Mouse (Mus musculus): Measurements from ENCODE around the gene Alppl2. TPM values are rescaled to one million over a fixed set of nuclear protein-coding genes. Genes with fewer than 3 reads are reported as not detected.

Alppl2 gene
- total RNA-seq, 1 experiment from 2014 or later, result not detected

DNA sequence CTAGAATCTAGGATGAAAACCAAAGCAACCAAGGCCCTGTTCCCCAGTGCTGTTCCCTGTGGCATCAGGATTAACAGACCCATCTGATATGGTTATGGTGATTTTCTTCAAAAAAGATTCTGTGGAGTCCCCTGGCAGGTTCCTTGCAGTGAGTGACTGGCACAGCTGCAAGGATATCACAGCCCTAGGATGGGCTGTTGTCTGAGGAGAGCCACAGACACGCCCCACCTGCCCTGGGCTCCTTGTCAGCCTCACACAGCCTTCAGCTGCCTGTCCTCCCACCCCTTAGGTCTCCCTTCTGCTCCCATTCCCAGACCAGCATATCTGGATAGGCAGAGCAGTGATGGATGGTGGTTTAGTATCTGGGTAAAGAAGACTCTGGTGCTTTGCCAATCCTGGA is 39.0 kb downstream of the Alppl2 start:
- no peak for DNase-seq

DNA sequence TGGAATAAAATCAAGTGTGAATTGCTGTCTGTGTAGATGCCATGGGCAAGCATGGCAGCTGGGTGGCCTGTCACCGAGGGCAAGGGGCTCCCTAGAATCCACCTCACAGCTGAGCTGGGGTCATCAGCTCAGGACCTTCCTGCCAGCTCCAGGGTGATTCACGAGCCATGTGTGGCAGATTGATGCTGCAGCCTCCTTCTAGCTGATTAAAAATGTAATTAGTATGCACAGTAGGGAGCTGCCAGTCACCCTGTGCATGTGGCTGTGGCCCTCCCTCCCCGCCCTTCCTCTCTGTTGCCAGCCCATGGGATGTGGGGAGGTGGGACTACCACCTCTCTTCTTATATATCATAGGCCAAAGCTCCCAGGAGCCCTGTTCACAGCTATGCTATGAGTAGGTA is 39.7 kb downstream of the Alppl2 start:
- DNase-seq, result no peak

DNA sequence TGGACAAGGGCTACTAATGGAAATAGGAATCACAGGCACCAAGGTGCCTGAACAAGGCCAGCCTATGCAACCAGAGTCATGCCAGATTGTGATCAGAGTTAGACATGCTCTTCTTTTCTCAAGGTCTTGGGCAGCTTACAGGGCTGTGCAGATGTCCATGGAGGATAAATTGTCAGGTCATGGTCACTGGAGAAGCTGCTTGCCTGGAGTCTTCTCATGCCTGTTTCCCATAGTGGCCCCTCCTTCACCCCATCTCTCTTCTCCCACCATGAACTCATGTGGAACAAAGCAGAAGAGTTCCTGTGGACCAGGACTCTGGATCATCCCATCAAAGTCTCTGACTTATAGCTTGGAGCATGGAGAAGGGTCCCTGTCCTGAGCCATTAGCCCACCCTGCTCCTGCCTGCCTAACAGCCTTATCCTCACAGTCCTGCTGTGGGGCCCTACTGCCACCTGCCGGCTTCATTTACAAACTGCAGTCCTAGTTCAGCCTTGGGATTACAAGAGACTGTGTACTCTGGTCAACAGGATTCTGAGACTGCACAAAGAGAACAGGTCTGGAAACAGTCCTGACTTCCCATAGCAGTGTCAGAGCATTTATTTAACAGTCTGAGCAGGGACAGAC is 47.8 kb downstream of the Alppl2 start:
- peak; percentile 83 for DNase-seq

DNA sequence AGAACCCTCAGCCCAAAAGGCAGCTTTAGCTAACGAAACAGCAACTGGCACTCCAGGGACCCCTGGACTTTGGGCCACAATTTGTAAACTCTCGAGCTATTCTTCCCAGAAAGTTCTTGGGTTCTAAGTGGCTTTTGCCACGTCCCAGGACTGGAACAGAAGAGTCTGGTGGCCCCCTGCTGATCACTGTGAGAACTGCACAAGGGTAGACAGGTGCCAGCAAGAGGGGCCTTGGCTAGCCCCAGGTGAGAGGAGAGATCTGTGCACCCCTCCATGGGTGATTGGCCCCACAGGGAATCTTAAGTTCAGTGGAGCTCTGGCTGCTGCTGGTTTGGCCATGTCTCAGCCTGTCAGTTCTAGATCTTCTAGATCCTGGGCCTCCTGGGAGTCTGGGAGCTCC is 48.6 kb downstream of the Alppl2 start:
- peak; percentile 79 for DNase-seq

DNA sequence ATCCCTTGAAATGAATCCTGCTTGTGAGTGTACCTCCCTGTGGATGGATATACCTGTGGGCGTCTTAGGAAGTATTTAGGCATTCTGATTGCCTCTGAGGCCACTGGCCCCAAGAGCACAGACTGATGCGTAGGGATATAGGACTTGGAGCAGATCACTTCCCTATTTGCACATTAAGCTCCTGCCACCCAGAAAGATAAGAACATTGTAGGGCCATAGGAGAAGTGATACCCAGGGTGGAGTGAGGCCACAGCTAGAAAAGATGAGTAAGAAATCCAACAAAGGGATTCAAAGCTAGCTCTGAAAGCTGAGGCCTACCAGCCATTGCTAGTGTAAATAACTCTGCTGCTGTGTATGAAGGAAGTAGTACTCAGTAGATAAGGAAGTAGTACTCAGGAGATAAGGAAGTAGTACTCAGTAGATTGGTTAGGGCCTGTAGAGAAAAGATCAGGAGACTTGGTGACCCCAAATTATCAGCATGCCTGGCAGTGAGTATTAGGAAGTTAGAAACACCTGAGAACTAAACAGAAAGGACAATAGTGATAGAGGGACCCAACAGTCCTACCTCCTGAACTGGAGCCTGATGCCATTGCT is 51.2 kb downstream of the Alppl2 start:
- DNase-seq, result no peak

Other genes starting within 250 kb of the Alppl2 start
- not detected in 2 replicates for gene Alpi, start 11.7 kb upstream of the Alppl2 start, total RNA-seq (2021)
- not detected in 2 replicates for gene Akp3, start 35.0 kb upstream of the Alppl2 start, total RNA-seq (2021)
- gene Ecel1, start 66.6 kb upstream of the Alppl2 start, total RNA-seq (2021), result 0.70 and 2.6 TPM in 2 replicates
- not detected in 2 replicates for gene Prss56, start 93.4 kb upstream of the Alppl2 start, total RNA-seq (2021)
- not detected in 2 replicates for gene Chrnd, start 100.7 kb upstream of the Alppl2 start, total RNA-seq (2021)
- gene Chrng, start 114.7 kb upstream of the Alppl2 start, total RNA-seq (2021), result not detected in 2 replicates
- gene Eif4e2, start 124.0 kb upstream of the Alppl2 start, total RNA-seq (2021), result 94.4 and 104 TPM in 2 replicates
- gene Efhd1, start 174.4 kb upstream of the Alppl2 start, total RNA-seq (2021), result 245 and 250 TPM in 2 replicates
- gene Gigyf2, start 237.1 kb upstream of the Alppl2 start, total RNA-seq (2021), result 81.4 and 83.4 TPM in 2 replicates

All from adrenal gland, postnatal 14 days (tissue).